Mouse (Mus musculus) left cerebral cortex, postnatal 4 days (tissue): ENCODE data around the gene Rad51ap2. TPM values are rescaled to one million over a fixed set of nuclear protein-coding genes. Genes with fewer than 3 reads are reported as not detected.

Experiments
- DNase-seq: peaks from one replicate; pipeline ENCODE4 v3.0.0-alpha.2; 2022
- intact Hi-C: fragments of 180-260 bp; cut with DNase I; formaldehyde crosslinking; loops from one replicate; pipeline ENCODE4 v1.15.1; 2025
- total RNA-seq, 2 experiments: library from RNA; stranded (reverse); gene quantifications; 2 replicates each; pipeline ENCODE4 v1.2.3; 2021

The Rad51ap2 gene
- total RNA-seq, result 1 to 10 TPM; 2.0 TPM

DNA sequence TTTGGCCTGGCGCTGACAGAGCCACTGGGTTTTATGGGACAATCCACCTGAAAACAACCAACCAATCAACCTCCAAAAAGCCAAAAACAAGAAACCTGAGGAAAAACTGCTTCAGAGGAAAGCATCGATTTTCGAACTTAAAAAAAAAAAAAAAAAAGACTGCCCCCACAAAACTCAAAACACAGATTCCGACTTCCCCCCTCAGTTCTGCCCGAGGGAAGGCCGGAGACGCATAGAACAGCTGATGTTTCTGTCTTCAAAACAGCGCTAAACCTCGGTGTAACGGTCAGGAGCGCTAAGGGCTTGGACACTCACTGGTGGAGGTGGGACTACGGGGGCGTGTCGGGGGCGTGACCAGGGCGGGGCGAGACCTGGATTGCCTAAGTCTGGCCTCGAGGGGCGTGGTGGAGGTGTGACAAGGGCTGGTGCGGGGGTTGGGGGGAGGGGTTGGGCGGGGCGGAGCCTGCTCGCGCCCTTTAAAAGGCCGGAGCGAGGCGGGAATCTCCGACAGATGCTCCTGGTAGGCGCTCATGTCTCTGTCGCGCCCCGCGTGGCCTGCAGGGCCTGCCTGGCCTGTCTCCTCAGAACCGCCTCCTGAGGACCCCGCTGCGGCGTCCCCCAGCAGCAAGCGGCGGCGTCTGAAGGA is at the start of gene Rad51ap2:
Rad51ap2 (plus strand) TSS at position 531 of the 646 bp plus-strand sequence.
- intact Hi-C loops, result no loop called here
- DNase-seq, result peak; percentile 96

DNA sequence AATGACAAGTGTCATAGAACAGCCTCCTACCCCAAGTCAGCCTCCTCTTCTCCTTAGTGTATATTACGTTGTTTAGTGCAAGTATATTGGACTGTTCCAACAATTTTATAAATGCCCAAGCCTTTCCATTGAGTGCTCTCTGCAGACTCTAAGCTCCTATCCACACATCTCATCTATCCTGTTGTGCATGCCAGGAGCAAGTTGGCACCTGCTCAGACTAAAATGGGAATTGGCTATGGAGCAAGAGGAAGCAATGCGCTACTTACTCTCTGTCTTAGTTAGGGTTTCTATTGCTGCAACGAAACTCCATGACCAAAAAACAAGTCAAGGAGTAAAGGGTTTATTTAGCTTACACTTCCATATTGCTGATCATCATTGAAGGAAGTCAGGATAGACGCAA is 48.2 kb upstream of the Rad51ap2 start:
- no peak for DNase-seq
- intact Hi-C loops, result no loop called here

DNA sequence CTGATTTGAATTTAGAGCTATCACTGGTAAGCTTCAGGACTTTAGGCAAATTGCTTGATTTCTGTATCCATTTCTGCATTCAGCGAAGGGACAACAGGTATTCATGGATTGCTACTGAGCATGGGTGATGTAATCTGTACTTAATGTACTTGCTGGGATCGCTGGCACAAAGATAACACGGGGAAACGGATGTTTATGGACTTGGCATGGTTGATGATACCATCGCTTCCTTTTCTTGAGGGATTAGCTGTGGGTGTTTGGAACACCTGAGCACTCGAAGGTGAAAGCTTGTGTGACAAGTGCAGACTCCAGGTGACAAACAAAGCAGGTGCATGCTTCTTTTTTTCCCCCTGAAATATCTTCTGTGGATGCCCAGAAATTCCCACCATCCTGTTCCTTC is 37.8 kb upstream of the Rad51ap2 start:
- intact Hi-C loops, result no loop called here
- DNase-seq, result no peak

DNA sequence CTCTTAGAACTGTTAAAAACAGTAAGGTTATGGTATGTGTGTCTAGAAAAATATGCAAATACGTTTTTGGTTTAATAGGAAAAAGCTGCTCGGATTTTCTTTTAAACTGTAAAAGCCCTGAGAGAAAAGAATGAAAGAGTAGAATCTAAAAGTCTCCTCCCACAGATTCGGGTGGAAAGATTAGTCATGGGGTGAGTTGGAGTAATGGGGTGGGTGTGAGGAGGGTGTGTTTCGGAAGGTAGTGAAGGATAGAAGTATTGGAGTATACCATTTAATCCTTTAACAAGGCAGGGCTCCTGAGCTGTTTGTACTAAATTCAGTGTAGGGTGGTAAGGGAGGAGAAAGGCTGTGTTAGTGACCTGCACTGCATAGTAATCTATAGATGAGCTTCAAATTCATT is 28.5 kb upstream of the Rad51ap2 start:
- no peak for DNase-seq
- intact Hi-C loops, result no loop called here

DNA sequence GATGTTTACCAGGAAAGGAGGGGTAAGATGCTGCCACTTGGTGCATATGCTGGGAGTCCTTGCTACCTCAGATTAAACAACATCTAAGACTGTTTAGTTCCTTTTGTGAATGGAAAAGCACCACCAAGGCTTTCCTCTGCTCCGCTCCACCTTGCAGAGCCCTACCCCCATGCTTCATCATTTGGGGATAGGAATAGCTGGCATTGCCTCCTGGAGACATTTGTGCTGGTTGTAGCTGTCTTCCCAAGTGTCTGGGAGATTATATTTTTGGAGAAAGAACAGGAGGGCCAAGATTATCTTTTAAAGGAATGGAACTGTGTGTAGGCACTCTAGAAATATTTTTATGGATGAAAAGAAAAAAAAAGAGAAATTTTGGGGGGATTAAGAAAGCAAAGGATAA is 22.8 kb upstream of the Rad51ap2 start:
- intact Hi-C loops, result loop anchor here (10.0 kb wide), 2 partner anchors 88 to 712 kb away; no protein-coding TSS in a partner anchor
- DNase-seq, result no peak

DNA sequence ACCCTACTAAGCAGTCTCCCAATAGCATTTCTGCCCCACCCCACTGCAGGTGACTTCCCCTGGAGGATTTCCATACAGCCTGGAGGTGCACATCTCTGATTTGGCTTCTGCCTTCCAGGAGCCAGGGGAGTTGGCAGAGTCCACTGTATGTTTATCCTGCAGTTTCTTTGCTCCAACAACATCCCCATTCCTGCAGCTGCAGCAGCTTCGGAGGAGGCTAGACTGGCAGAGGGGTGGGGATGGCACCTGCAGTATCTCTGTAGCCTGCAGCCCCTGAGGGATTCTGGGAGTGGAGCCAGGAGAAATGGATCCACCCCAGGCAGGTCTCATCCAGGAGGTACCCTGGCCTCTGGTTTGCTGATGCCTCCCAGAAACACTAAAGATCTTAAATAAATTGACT is 22.2 kb upstream of the Rad51ap2 start:
- no peak for DNase-seq
- intact Hi-C loops, result loop anchor here (10.0 kb wide), 2 partner anchors 89 to 711 kb away; no protein-coding TSS in a partner anchor

DNA sequence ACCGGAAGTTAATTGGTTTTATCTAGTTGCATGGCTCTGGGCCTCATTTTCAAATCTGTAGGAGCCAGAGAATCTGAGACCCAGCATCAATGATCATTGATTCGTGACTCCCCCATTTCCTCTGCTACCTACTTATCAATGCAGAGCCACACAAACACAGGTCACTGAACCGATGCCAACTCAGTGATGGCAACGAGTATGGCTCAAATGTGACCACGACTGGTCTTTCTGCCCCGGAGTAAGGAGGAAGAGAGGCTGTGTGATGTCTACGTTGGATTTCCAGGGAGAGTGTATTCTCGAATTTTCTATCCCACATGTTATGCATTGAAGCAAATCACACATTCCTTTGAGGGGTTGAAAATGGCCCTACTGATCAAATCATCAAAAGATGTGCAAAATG is 21.4 kb upstream of the Rad51ap2 start:
- intact Hi-C loops, result loop anchor here (10.0 kb wide), 2 partner anchors 90 to 710 kb away; no protein-coding TSS in a partner anchor
- no peak for DNase-seq

DNA sequence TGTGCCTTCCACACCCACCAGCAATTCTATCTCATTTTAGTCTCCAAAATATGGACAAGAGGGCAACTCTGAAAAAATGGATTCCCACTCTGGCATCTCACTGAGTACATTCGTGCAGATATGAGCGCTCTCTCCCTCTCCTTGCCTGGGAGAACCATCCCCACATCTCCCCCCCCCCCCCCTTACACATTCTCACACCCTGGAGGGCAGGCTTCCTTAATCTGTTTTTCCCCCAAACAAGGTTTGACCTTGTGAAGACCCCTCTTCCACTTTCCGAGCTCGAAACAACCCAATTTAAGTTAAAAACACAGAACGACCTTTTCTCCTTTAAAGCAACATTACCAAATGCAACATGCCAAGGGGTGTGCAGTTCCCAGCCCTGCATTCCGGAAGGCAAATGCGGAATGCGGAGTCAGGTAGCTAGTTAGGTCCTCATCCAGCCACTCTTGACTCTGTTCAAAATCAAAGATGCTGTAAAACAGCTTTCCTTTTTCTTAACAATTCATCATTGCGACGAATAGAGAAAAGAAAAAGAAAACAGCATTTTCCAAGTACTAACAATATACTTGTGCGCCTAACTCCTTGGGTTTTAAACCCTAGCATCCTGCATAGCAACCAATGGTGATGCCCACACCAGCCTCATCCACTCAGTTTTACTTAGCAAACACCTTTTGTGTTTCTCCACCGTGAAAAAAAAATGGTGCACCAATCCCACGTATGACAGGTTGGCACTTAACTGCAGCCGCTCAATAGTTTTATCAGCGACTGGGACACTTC is 20.4 kb upstream of the Rad51ap2 start:
- intact Hi-C loops, result loop anchor here (10.0 kb wide), 2 partner anchors 91 to 709 kb away; no protein-coding TSS in a partner anchor
- no peak for DNase-seq

DNA sequence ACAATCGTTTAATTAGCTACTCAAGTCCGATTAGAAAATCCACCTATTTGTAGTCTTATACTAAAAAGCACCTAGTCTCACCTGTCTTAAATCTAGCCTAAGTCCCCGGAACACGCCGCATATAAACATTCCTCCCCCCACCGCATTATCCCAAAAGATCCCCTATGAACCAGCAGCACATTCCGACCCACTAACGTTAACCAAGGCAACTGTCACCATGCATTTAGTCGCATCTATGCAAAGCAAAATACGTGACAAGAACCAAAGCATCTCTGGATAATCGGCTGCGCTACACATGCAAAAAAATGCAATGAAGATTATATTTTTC is 19.9 kb upstream of the Rad51ap2 start:
- no peak for DNase-seq
- intact Hi-C loops, result loop anchor here (10.0 kb wide), 2 partner anchors 91 to 709 kb away; no protein-coding TSS in a partner anchor

DNA sequence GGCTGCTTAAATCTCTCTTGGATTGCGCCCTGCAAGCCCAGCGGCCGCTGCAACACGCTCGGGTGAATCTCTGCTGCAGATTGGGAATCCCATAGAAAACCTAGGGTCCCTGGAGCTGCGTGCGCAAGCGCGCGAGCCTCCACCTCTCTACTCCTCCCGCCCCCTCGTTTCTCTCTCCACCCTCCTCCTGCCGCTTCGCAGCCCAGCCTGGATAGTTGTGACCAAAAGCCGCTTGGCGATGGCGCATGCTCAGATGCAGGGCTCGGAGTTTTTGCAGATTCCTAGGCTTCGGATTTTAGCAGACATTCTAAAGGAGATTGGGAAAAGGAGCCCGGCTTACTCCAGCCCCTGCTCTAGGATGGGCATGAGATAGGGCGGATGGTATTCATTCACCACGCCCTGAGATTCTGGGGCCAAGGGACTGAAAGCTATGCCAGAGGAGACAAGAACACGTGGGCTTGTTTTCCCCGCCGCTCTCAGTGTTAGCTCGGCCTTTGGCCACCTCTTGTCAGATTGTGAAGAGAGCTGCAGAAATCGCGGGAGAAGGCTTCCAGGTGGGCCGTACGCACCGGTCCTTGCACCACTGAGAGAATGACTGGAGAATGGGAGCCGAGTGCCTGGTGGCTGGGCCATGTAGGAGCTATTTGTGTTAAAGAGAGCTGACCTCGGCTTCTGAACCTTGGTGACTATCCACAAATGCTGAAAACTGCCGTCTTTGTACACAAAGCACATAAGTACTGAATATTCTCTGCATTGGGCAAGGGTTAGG is 19.2 kb upstream of the Rad51ap2 start, which contains the start of gene Vsnl1:
Vsnl1 (minus strand) TSS at position 117 of the 769 bp plus-strand sequence.
- intact Hi-C loops, result loop anchor here (10.0 kb wide), 2 partner anchors 92 to 708 kb away; no protein-coding TSS in a partner anchor
- DNase-seq, result peak; percentile 91

DNA sequence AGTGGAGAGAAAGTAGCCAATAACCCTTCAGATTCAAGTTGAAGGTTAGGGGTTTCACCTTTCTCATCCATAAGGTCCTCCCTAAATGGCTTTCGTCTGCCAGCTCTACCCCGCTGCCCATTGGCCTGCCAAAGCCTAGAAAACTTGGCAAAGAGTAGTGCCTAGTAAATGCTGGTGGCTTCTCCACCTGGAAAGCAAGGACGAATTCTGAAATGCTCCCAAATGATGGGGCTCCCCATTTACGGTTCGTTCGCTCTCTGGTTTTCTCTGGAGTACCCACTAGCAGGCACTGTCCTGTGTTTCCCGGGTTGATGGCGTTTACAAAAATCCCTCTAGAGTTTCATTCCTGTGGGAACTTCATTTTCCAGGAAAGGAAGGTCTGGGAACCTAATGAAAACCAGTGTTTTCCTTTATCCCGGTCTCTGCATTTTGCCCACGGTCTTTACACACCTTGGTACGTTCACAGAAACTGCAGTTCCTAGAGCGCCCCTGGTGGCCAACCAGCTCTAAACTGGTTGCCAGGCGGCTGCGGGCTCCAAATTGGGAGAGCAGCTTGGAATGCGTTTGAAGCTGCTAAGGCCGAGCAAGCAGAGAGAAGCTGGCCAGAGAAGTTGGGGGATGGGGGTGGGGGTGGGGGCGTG is 18.5 kb upstream of the Rad51ap2 start:
- DNase-seq, result peak; percentile 92

DNA sequence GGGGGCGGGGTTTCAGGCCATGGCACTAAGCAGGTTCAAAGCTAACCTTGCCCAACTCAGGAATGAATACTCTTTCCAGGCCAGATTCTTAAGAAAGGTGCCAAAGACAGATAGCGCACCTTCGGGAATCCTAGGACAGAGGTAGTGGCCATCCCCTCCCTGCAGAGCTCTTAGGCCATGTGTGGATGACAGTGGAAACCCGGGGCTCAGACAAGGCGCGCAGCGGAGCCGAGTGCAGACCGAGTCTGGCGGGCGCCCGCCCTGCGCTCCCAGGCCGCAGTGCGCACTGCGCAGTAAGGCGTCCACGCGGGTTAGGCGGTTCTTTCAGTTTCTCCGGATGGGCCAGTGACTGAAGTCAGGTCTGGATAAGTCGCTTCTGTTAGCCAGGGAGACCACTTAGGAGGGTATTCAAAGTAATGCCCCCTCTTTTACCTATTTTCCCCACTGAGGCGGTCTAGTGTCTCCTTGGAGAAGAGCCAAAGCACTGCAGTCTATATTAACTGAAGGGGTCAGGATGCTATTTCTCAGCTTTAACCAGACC is 17.9 kb upstream of the Rad51ap2 start:
- intact Hi-C loops, result loop anchor here (10.0 kb wide), 2 partner anchors 93 to 707 kb away; no protein-coding TSS in a partner anchor
- DNase-seq, result no peak

More for the DNA sequence above, 18.5 kb upstream of the Rad51ap2 start:
- intact Hi-C loops, result loop anchor here (10.0 kb wide), 2 partner anchors 93 to 707 kb away; no protein-coding TSS in a partner anchor

DNA sequence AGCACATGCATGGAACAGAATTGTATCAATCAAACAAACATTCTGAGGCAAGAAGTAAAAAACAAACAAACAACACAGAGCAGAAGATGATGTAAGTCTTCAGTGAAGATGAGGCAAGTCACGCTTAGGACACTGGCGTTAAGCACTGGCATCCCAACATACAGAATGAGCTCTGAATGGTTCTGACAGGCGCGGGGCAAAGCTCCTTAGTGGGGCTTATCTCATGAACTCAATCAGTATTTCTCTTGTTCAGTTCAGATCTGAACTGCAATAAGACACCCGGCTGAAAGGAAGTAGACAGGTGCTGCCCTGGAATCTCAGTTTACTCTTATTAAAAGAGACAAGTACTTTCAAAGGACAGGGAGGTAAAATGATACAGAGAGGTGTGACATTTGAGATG is 1.7 kb upstream of the Rad51ap2 start:
- intact Hi-C loops, result no loop called here
- DNase-seq, result no peak

DNA sequence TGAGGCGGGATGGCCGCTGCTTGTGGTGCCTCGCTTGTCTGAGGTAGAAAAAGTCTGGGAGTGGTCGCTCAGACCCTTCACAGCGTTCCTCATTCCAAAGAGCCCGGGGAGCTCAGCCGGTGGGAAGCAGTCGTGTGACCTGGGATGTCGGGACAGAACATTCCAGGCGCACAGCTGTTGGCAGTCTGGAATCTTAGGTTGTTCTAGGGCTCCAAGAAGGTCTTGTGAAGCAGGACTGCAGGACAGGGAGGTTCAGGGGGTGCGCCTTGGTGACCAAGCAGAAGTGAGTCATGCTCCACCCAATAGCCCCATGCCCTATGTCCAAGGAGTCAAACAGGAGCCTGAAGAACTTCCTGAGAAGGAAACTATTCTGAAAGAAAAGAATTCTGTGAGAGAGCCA is 334 bp downstream of the Rad51ap2 start:
- DNase-seq, result no peak
- intact Hi-C loops, result no loop called here

DNA sequence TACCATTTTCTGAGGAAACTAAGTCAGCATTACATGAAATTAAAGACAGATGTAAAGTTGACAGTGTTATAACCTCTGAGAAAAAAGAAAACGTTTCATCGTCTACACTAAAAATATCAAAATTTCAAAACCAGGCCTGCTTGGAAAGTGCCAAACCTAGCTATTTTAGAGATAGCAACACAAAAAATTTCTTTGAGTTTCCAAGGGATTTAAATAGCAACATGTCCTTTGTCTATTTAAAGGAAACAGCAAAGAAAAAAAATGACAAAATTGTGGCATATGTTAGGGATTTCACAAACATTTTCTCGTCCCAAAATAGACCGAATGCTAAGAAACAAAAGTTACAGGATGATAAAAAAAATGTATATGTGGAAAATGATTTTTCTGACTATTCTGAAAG is 753 bp downstream of the Rad51ap2 start:
- no peak for DNase-seq
- intact Hi-C loops, result no loop called here

Other genes with a start within 250 kb of the Rad51ap2 start
- not detected for gene Msgn1, start 247.1 kb upstream of the Rad51ap2 start, total RNA-seq
- 1 to 10 TPM; 5.4 to 6.4 TPM for gene Gen1, start 190.3 kb upstream of the Rad51ap2 start, total RNA-seq
- gene Smc6, start 190.2 kb upstream of the Rad51ap2 start, total RNA-seq, result 10 to 100 TPM; 41.1 to 43.1 TPM
- 100 to 1,000 TPM; 184 to 192 TPM for gene Vsnl1, start 19.5 kb upstream of the Rad51ap2 start, total RNA-seq